Mouse (Mus musculus) embryonic fibroblast, embryonic 13.5 days (primary cell): ENCODE data around the gene Cfap161.

Source experiments
- CTCF ChIP-seq: IDR thresholded peaks from 2 replicates; pipeline ENCODE4 v1.5.1; 2011; ENCODE audit warnings: mild to moderate bottlenecking, control low read depth, low read length, moderate library complexity, borderline replicate concordance; ENCODE audit not compliant: insufficient read depth
- POLR2A ChIP-seq: IDR thresholded peaks from 2 replicates; pipeline ENCODE4 v1.6.1; 2011; ENCODE audit warnings: low read depth, mild to moderate bottlenecking, control low read depth, low read length, moderate library complexity

GRCm38 (mm10) chr7:83813993-83814392, 19.3 kb upstream of the Cfap161 start:
- no peak for TF ChIP-seq CTCF
- TF ChIP-seq POLR2A, result no peak
